Mouse (Mus musculus): Measurements from ENCODE around the gene Orai2.

DNA sequence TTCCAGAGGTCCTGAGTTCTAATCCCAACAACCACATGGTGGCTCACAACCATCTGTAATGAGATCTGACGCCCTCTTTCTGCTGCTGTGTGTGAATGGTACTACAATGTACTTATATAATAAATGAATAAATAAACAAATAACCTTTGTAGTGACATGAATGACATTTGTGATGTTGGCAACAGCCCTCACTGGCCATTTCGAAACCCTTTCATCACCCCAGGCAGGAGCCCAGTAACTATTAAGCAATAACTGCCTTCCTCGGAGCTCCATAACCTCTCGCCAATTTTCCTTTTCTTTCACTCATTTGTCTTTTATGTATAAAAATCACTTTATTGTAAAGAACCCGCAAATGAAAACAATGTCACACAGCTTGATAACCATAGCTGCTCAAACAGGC, 43.2 kb upstream of the Orai2 start:
- TF ChIP-seq HCFC1 (IDR thresholded peaks at IDR 0.05; ENCODE audit: borderline replicate concordance, insufficient read depth, low read length) (no peak), CHD2 (IDR thresholded peaks at IDR 0.05; ENCODE audit: low read depth, low read length) (no peak), MAFK (IDR thresholded peaks at IDR 0.05; ENCODE audit: insufficient read depth, low read depth, low read length) (no peak)

Measured in ES-E14 (cell line).